Mouse (Mus musculus): ENCODE results near the gene Msi1. TPM values are rescaled to one million over a fixed set of nuclear protein-coding genes. Genes with fewer than 3 reads are reported as not detected.

Msi1 gene
- polyA plus RNA-seq, 1 experiment from 2014 or later = 60.3 TPM

- no peak overlapping the region for H3K4me2 ChIP-seq
- WGBS = 40% methylated on average over 9 of the region's 9 CpGs
- no peak for ATAC-seq (ENCODE audit: low FRiP score, low read depth)
Observed at GRCm38 (mm10) chr5:115408110-115408509, 21.3 kb upstream of the Msi1 start.

DNA sequence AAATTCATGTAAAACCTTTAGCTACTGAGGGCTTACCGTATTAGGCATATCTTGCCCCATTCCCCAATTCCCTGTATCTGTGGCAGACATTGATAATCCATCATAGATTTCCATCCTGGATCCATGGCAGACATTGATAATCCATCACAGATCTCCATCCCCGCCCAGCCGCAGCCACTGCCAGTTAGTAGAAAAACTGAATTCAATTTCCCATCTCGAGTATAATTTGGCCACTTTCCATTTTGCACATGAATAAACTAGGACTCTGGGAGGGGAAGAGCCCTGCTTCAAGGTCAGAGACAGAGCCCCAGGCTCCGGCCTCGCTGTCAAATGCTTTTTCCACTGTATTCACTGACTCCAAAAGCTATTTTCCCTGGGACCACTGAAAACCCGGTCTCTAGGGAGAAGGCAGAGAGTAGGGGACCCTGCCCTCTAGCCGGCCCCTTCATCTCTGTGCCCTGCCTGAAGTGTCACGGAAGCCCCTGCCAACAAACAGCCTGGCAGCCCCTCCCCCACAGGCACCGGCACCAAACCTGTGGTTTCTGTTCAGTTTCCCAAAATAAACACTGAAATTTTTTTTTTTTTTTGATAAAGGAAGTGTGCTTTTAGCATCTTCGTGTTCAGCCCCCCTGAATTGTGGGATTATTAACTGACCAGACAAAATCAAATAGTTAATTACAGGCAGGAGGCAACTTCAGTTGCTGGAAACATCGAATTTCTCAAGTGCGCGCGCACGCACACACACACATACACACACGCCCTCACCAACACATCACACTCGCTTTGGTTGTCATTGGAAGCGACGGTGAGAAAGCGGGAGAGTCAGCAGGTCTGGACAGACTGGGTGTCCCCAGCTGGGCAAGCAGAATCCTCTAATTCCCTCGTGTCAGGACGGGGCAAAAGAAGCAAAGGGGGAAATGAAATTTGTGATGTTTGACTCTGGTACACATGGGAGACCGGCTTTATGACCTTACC, 14.0 kb upstream of the Msi1 start:
- peak overlapping the region; percentile 63; the same call in 1 of the 2 replicates for H3K27ac ChIP-seq (replicated peaks)
- H3K9ac ChIP-seq = no peak overlapping the region

More at GRCm38 (mm10) chr5:115408110-115408509, 21.3 kb upstream of the Msi1 start:
- Histone ChIP-seq H3K4me3 (no peak overlapping the region), H3K27ac (replicated peaks) (no peak overlapping the region), H3K4me1 (replicated peaks) (peaks cover 21% of the 10 kb centered on the region), H3K9ac (no peak overlapping the region), H3K36me3 (no peaks in the 10 kb centered on the region), H3K9me3 (no peaks in the 10 kb centered on the region), H3K27me3 (no peaks in the 10 kb centered on the region)

GRCm38 (mm10) chr5:115428831-115429358, 504 bp upstream of the Msi1 start:
- no peaks in the 10 kb centered on the region for H3K27me3 ChIP-seq
- under 1% methylated on average over 20 of the region's 20 CpGs for WGBS
- peak overlapping the region; percentile 81 for H3K4me2 ChIP-seq
- peak overlapping the region; percentile 98 for H3K9ac ChIP-seq
- H3K36me3 ChIP-seq = no peaks in the 10 kb centered on the region
- no peak for ATAC-seq (ENCODE audit: low FRiP score, low read depth)
- H3K4me3 ChIP-seq = peak overlapping the region; percentile 95
- peaks cover 49% of the 10 kb centered on the region for H3K4me1 ChIP-seq (replicated peaks)
- H3K9me3 ChIP-seq = no peaks in the 10 kb centered on the region
- H3K27ac ChIP-seq (replicated peaks) = peak overlapping the region; percentile 91

More for the DNA sequence above, 14.0 kb upstream of the Msi1 start:
- no peaks in the 10 kb centered on the region for H3K27me3 ChIP-seq
- 44% methylated on average over 24 of the region's 24 CpGs for WGBS
- H3K4me3 ChIP-seq = peak overlapping the region; percentile 13; the same call in 1 of the 2 replicates
- no peaks in the 10 kb centered on the region for H3K9me3 ChIP-seq
- H3K36me3 ChIP-seq = no peaks in the 10 kb centered on the region
- ATAC-seq (ENCODE audit: low FRiP score, low read depth) = no peak
- no peaks in the 10 kb centered on the region; the same call in 1 of the 2 replicates for H3K4me1 ChIP-seq (replicated peaks)
- peak overlapping the region; percentile 46 for H3K4me2 ChIP-seq

DNA sequence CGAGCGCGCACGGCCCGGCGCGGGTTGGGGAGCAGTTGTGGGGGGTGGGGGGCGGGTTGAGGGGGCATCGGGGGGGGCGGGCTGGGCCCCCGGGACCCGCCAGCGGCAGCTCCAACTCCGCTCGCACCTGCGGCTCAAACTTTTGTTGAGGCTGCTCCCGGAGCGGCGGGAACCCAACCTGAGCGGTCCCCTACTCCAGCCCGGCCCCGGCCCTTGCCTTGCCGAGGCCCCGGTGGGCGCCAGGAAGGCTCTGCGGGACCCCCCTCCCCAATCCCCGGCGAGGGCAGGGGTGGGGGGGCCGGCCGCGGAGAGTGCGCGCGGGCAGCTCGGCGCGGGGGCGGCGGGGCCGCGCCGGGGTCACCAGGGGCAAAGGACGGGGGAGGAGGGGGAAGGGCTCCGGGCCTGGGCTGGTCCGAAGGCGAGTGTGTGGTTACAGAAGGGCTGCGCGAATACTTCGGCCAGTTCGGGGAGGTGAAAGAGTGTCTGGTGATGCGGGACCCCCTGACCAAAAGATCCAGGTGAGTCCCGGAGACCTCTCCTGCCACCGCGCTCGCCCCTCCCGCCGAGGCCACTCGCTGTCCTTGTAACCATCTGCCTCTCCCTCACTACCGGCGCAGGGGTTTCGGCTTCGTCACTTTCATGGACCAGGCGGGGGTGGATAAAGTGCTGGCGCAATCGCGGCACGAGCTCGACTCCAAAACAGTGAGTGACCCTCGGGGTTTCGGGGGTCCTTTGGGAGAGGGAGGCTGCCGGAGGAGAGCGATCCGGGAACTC, 975 bp downstream of the Msi1 start:
- Histone ChIP-seq H3K9me3 (no peaks in the 10 kb centered on the region), H3K27ac (replicated peaks) (peak overlapping the region; percentile 91), H3K9ac (peak overlapping the region; percentile 98), H3K4me1 (replicated peaks) (peaks cover 64% of the 10 kb centered on the region), H3K4me2 (peak overlapping the region; percentile 81), H3K4me3 (peak overlapping the region; percentile 95), H3K36me3 (no peaks in the 10 kb centered on the region), H3K27me3 (no peaks in the 10 kb centered on the region)
- no peak for ATAC-seq (ENCODE audit: low FRiP score, low read depth)
- WGBS = under 1% methylated on average over 47 of the region's 73 CpGs

DNA sequence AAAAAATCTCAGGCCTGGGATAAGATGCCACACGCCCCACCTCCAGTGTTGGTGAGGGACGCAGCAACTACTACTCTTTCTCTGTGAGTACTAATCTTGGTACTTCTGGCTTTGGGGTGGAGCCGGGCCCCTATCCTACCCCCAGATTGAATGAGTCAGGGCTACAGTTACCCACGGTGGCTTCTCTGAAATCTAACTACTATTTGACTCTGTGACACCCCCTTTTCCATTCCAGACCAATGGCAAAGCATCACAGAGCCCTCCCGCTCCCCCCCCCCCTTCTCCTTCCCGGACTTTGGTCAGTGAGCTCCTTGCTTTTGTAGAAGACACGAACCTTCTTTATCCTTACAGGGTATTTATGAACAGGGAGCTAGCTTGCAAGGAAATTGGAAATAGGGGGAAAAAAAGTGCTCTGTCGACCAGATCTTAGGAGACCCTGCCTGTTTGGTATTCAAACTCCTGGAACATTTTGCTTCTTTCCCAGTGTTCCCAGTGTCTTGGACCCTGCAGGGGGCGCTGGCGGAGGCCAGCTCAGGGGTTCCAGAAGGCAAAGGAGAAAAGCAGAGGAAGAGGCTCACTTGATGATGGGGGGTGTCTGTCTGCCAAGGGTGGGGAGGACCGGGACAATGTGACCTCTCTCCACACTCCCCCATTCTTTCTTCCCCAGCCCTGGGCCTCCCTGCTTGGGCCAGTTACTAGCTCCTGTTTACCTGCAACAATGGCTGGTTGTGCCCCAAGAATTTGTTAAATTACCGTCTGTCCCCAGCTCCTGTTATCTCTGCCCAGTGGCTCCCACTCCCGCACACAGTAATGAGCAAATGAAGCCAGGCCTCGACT, 1.9 kb downstream of the Msi1 start:
- no peak for ATAC-seq (ENCODE audit: low FRiP score, low read depth)
- H3K4me1 ChIP-seq (replicated peaks) = peaks cover 73% of the 10 kb centered on the region

DNA sequence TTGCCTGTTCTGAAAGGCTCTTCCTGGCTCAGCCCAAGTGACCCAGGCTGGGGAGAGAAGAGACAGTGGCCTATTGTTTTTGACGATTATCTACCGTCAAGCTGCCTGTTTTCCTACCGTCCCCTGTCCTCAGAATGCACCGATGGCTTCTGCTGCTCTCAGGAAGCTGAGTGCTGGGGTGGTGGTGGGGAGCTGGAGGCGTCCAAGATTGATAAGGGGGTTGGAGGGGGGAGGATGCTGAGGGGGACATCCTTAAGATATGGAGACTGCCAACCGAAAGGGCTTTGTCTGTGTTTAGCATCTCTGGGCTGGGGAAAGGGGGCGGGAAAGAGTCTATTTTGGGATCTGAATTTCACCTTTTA, 2.5 kb downstream of the Msi1 start:
- Histone ChIP-seq H3K27me3 (no peaks in the 10 kb centered on the region), H3K27ac (replicated peaks) (peak overlapping the region; percentile 91), H3K4me1 (replicated peaks) (peaks cover 79% of the 10 kb centered on the region), H3K4me2 (peak overlapping the region; percentile 81), H3K9me3 (no peaks in the 10 kb centered on the region), H3K4me3 (peak overlapping the region; percentile 95), H3K36me3 (no peaks in the 10 kb centered on the region), H3K9ac (peak overlapping the region; percentile 98)
- 8% methylated on average over 7 of the region's 7 CpGs for WGBS
- ATAC-seq (ENCODE audit: low FRiP score, low read depth) = no peak

More for the DNA sequence above, 1.9 kb downstream of the Msi1 start:
- H3K36me3 ChIP-seq = no peaks in the 10 kb centered on the region
- no peaks in the 10 kb centered on the region for H3K27me3 ChIP-seq
- H3K4me2 ChIP-seq = peak overlapping the region; percentile 81
- peak overlapping the region; percentile 98 for H3K9ac ChIP-seq
- H3K4me3 ChIP-seq = peak overlapping the region; percentile 95
- H3K9me3 ChIP-seq = no peaks in the 10 kb centered on the region
- 3% methylated on average over 14 of the region's 14 CpGs for WGBS
- peak overlapping the region; percentile 91 for H3K27ac ChIP-seq (replicated peaks)

DNA sequence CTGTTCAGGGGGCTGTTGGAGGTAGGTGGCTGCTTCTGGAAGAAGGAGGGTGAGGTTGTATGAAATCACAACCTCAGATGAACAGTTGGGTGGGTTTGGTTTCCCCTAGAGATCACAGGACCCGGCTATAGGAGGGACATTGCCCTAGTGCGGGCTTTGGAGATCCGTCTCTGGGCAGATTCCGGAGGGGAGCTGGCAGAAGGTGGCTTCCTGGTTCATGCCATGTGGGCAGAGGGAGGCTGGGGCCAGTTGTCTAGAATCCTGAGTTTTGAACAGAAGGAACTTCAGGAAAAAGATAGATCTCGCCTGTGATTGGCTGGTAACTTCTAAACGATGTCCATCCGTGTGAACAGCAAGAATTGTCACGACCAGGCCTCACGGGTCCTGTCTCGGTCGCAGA, 3.0 kb downstream of the Msi1 start:
- Histone ChIP-seq H3K4me3 (peak overlapping the region; percentile 95), H3K4me1 (replicated peaks) (peaks cover 81% of the 10 kb centered on the region), H3K4me2 (peak overlapping the region; percentile 81), H3K9ac (peak overlapping the region; percentile 98), H3K27ac (replicated peaks) (peak overlapping the region; percentile 91), H3K27me3 (no peaks in the 10 kb centered on the region), H3K36me3 (no peaks in the 10 kb centered on the region), H3K9me3 (no peaks in the 10 kb centered on the region)
- WGBS = 36% methylated on average over 11 of the region's 11 CpGs
- no peak for ATAC-seq (ENCODE audit: low FRiP score, low read depth)

DNA sequence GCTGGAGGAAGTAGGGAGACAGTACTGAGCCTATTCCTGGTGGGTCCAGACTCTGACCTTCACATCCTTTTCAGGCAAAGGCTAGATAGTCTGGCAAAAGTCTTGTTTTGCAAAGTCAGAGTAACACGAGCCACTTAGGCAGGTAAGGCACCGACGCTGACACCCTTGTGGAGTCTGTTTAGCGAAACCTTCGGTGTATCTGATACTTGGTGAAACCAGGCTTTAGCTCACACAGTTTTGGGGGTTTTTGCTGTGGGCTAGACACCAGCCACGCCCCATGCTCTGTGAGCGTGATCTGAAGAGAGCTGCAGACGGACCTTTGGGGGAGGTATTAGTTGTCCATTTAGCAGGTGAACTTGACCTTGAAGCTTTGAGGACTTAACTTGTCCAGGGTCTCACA, 3.8 kb downstream of the Msi1 start:
- Histone ChIP-seq H3K9ac (0 out of 2 replicates have a peak overlapping the region, but pooled peaks have one; percentile 98), H3K4me1 (replicated peaks) (peaks cover 86% of the 10 kb centered on the region), H3K27ac (replicated peaks) (peak overlapping the region; percentile 99), H3K9me3 (no peaks in the 10 kb centered on the region), H3K27me3 (no peaks in the 10 kb centered on the region), H3K4me3 (peak overlapping the region; percentile 95), H3K4me2 (peak overlapping the region; percentile 81), H3K36me3 (no peaks in the 10 kb centered on the region)
- 60% methylated on average over 8 of the region's 8 CpGs for WGBS
- ATAC-seq (ENCODE audit: low FRiP score, low read depth) = no peak

DNA sequence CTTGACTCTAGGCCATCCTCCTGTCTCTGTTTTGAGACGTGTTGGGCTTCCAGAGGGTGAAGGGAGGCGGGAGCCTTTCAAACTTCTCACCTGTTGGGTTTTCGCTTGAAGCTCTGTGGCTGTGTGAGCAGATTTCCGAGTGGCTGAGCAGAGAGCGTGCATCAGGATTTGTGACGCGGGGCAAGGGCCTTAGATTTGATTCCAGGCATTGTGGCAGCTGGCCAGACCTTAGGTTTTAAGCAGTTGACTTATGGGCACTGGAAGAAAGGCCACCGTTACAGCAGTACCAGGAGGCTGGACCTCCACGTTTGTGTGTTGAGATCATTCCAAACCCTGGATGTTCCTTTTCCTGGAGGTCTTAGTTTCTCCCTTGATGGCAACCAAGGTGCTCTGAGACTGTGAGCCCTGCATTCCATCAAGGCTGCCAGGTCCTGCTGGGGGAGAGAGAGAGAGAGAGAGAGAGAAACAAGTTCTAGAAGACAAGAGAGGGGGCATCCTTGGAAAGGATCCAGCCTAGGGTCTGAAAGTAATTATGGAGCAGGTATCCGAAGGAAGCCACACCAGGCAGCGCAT, 5.0 kb downstream of the Msi1 start:
- Histone ChIP-seq H3K27ac (replicated peaks) (peak overlapping the region; percentile 99), H3K4me1 (replicated peaks) (peaks cover 85% of the 10 kb centered on the region), H3K9ac (0 out of 2 replicates have a peak overlapping the region, but pooled peaks have one; percentile 12), H3K9me3 (no peaks in the 10 kb centered on the region), H3K4me2 (peak overlapping the region; percentile 60), H3K4me3 (0 out of 2 replicates have a peak overlapping the region, but pooled peaks have one; percentile 32), H3K36me3 (no peaks in the 10 kb centered on the region; the same call in 1 of the 2 replicates), H3K27me3 (no peaks in the 10 kb centered on the region)
- no peak for ATAC-seq (ENCODE audit: low FRiP score, low read depth)
- WGBS = 25% methylated on average over 11 of the region's 11 CpGs

GRCm38 (mm10) chr5:115434853-115435754, 5.7 kb downstream of the Msi1 start:
- Histone ChIP-seq H3K9ac (peak overlapping the region; percentile 63), H3K4me3 (peak overlapping the region; percentile 32)
- 14% methylated on average over 15 of the region's 15 CpGs for WGBS

More at GRCm38 (mm10) chr5:115434853-115435754, 5.7 kb downstream of the Msi1 start:
- no peak for ATAC-seq (ENCODE audit: low FRiP score, low read depth)
- no peaks in the 10 kb centered on the region; the same call in 1 of the 2 replicates for H3K36me3 ChIP-seq
- no peaks in the 10 kb centered on the region for H3K27me3 ChIP-seq
- peaks cover 88% of the 10 kb centered on the region for H3K4me1 ChIP-seq (replicated peaks)
- peak overlapping the region; percentile 99 for H3K27ac ChIP-seq (replicated peaks)
- no peaks in the 10 kb centered on the region for H3K9me3 ChIP-seq
- H3K4me2 ChIP-seq = peak overlapping the region; percentile 60
